Mouse (Mus musculus) cerebellum, adult 2 months (tissue): ENCODE results near the gene Aim2. TPM values are rescaled to one million over a fixed set of nuclear protein-coding genes. Genes with fewer than 3 reads are reported as not detected.

Source experiments
- DNase-seq, 2 experiments: peaks; one replicate each; pipeline ENCODE4 v3.0.0; 2021
- H3K27ac ChIP-seq: fragments of 200-500 bp; 2 replicates; pipeline ENCODE4 v1.5.1; 2012; ENCODE audit warnings: low read length, control low read depth, inconsistent platforms; ENCODE audit not compliant: insufficient read depth
- H3K27me3 ChIP-seq: fragments of 200-500 bp; 2 replicates; pipeline ENCODE4 v1.6.1; 2012; ENCODE audit warnings: inconsistent platforms, mild to moderate bottlenecking, low read length, moderate library complexity; ENCODE audit not compliant: control insufficient read depth, insufficient read depth
- H3K4me1 ChIP-seq: fragments of 200-500 bp; 2 replicates; pipeline ENCODE4 v1.6.1; 2011; ENCODE audit warnings: low read length; ENCODE audit not compliant: control insufficient read depth, insufficient read depth
- H3K4me3 ChIP-seq: fragments of 200-500 bp; replicated peaks from 2 replicates; pipeline ENCODE3; 2011; ENCODE audit warnings: mild to moderate bottlenecking, low read depth, low read length, control low read depth; ENCODE audit not compliant: insufficient read depth
- CTCF ChIP-seq: fragments of 200-500 bp; IDR thresholded peaks from 2 replicates; pipeline ENCODE4 v1.5.1; 2011; ENCODE audit warnings: low read depth, mild to moderate bottlenecking, control low read depth, low read length, moderate library complexity, borderline replicate concordance; ENCODE audit not compliant: insufficient read depth
- POLR2A ChIP-seq: fragments of 200-500 bp; IDR thresholded peaks from 2 replicates; pipeline ENCODE4 v1.6.1; 2011; ENCODE audit warnings: low read length, control low read depth, borderline replicate concordance; ENCODE audit not compliant: insufficient read depth
- WGBS: fragments of 180-500 bp; shearing (Covaris S2); methylation state at CpG from one replicate; pipeline ENCODE4 v1.1.7; 2018; 5-methylcytosine and 5-hydroxymethylcytosine counted together
- polyA plus RNA-seq: library from polyadenylated mRNA; depleted of rRNA; stranded (reverse); fragments of >200 nt; gene quantifications from 2 replicates; pipeline ENCODE4 v1.2.3, GENCODE M21; 2012

The Aim2 gene
- polyA plus RNA-seq, 1 experiment, result 2.0 TPM

- Histone ChIP-seq H3K4me3 (no peak overlapping the region), H3K27me3 (no peaks in the 10 kb centered on the region), H3K4me1 (no peaks in the 10 kb centered on the region), H3K27ac (no peak overlapping the region)
- DNase-seq, result no peak
- TF ChIP-seq POLR2A (no peak), CTCF (no peak)
- 89% methylated on average over 5 of the region's 5 CpGs for WGBS
Observed at GRCm38 (mm10) chr1:173429995-173430699, 79.5 kb downstream of the Aim2 start.

GRCm38 (mm10) chr1:173432411-173432810 is 81.7 kb downstream of the Aim2 start:
- H3K27me3 ChIP-seq, result no peaks in the 10 kb centered on the region
- DNase-seq, result no peak
- WGBS, result 85% methylated on average over 2 of the region's 2 CpGs
- H3K4me3 ChIP-seq, result no peak overlapping the region
- no peak for TF ChIP-seq POLR2A
- no peak for TF ChIP-seq CTCF
- H3K4me1 ChIP-seq, result no peaks in the 10 kb centered on the region
- no peak overlapping the region for H3K27ac ChIP-seq

GRCm38 (mm10) chr1:173437161-173437953 is 86.7 kb downstream of the Aim2 start:
- WGBS, result 70% methylated on average over 6 of the region's 6 CpGs
- DNase-seq, result no peak

GRCm38 (mm10) chr1:173440681-173441080 is 90.0 kb downstream of the Aim2 start:
- Histone ChIP-seq H3K4me3 (no peak overlapping the region), H3K4me1 (no peaks in the 10 kb centered on the region), H3K27me3 (no peaks in the 10 kb centered on the region), H3K27ac (no peak overlapping the region)
- no peak for TF ChIP-seq POLR2A
- no peak for TF ChIP-seq CTCF
- 90% methylated on average over 1 of the region's 1 CpGs for WGBS
- no peak for DNase-seq

More at GRCm38 (mm10) chr1:173437161-173437953, 86.7 kb downstream of the Aim2 start:
- Histone ChIP-seq H3K27me3 (no peaks in the 10 kb centered on the region), H3K27ac (no peak overlapping the region), H3K4me1 (no peaks in the 10 kb centered on the region), H3K4me3 (no peak overlapping the region)
- TF ChIP-seq CTCF (no peak), POLR2A (no peak)

- no peaks in the 10 kb centered on the region for H3K4me1 ChIP-seq
- TF ChIP-seq CTCF (no peak), POLR2A (no peak)
- no peaks in the 10 kb centered on the region for H3K27me3 ChIP-seq
- no peak for DNase-seq
- 77% methylated on average over 4 of the region's 4 CpGs for WGBS
- H3K27ac ChIP-seq, result no peak overlapping the region
- no peak overlapping the region for H3K4me3 ChIP-seq
Observed at GRCm38 (mm10) chr1:173441210-173441609, 90.5 kb downstream of the Aim2 start.

GRCm38 (mm10) chr1:173443061-173443460 is 92.4 kb downstream of the Aim2 start:
- Histone ChIP-seq H3K4me3 (no peak overlapping the region), H3K4me1 (no peaks in the 10 kb centered on the region), H3K27ac (no peak overlapping the region), H3K27me3 (no peaks in the 10 kb centered on the region)
- DNase-seq, result no peak
- TF ChIP-seq POLR2A (no peak), CTCF (no peak)
- 100% methylated on average over 1 of the region's 1 CpGs for WGBS

- WGBS, result 65% methylated on average over 4 of the region's 4 CpGs
- Histone ChIP-seq H3K4me1 (no peaks in the 10 kb centered on the region), H3K27me3 (no peaks in the 10 kb centered on the region), H3K4me3 (no peak overlapping the region), H3K27ac (no peak overlapping the region)
- DNase-seq, result no peak
- TF ChIP-seq POLR2A, result no peak
- no peak for TF ChIP-seq CTCF
Observed at GRCm38 (mm10) chr1:173447067-173447466, 96.4 kb downstream of the Aim2 start.

- no peak for DNase-seq
- Histone ChIP-seq H3K4me3 (no peak overlapping the region), H3K27me3 (no peaks in the 10 kb centered on the region), H3K4me1 (no peaks in the 10 kb centered on the region), H3K27ac (no peak overlapping the region)
- TF ChIP-seq CTCF (no peak), POLR2A (no peak)
- 30% methylated on average over 4 of the region's 4 CpGs for WGBS
Observed at GRCm38 (mm10) chr1:173450621-173451020, 99.9 kb downstream of the Aim2 start.
